Comparison of ENCODE assay signal across 8 mouse cellular contexts in the genomic region with DNA sequence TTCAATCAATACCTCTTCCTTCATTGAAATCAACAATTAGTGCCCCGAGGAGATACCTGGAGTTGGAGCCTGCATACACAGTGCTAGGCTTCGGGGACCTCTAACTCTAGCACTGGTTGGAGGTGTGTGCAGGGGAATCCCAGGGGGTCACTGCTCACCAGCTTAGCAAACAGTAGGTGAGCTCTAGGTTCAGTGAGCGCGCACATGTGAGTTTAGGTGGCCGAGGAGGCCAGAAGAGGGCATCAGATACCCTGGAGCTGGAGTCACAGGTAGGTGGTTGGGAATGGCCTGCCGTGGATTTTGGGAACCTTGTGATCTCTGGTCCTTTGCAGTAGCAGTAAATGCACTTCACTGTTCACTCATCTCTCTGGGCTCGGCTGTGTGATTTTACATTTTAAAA. TPM values are rescaled to one million over a fixed set of nuclear protein-coding genes. Genes with fewer than 3 reads are reported as not detected.
DNase-seq lines count a peak whose midpoint lies in the region; TF ChIP-seq lines count a peak whose summit lies in the region.

No protein-coding gene starts in this region.

- no peak for TF ChIP-seq POLR2A in thymus, adult 2 months (IDR thresholded peaks at IDR 0.05; ENCODE audit: control insufficient read depth, extremely low read depth, insufficient read depth, low read length, poor library complexity)

- peak overlapping the region; percentile 34 for H3K4me3 ChIP-seq in thymus, adult 2 months (ENCODE audit: control insufficient read depth, insufficient read depth, low read length)

- DNase-seq in embryo, embryonic 10 days (ENCODE audit: low spot score) = peak; percentile 7
- DNase-seq in embryo, embryonic 10.5 days (ENCODE audit: low spot score) = no peak
- no peak for DNase-seq in thymus, adult 2 months
- no peak for DNase-seq in thymus, adult 18-20 months
- DNase-seq in kidney, postnatal 25 days = peak; percentile 27 to 55
- peak; percentile 28 for DNase-seq in splenic B cell, adult 2 months (ENCODE audit: low read depth, low spot score)
- no peak for DNase-seq in urinary bladder, postnatal 10 days (ENCODE audit: low spot score)
- DNase-seq in right cerebral cortex, adult 2 months (ENCODE audit: low spot score in 2 of 2) = no peak

- 65% methylated on average over 7 of the region's 7 CpGs for WGBS in thymus, adult 2 months

- 0 out of 2 replicates have a peak overlapping the region, but pooled peaks have one; percentile 22 for H3K27ac ChIP-seq in thymus, adult 2 months (ENCODE audit: control insufficient read depth, insufficient read depth, low read length)

- no peak for TF ChIP-seq CTCF in thymus, adult 2 months (IDR thresholded peaks at IDR 0.05; ENCODE audit: borderline replicate concordance, control insufficient read depth, extremely low read depth, insufficient read depth, low read length, poor library complexity)

- peaks cover 10% of the 10 kb centered on the region for H3K4me1 ChIP-seq in thymus, adult 2 months (replicated peaks; ENCODE audit: control insufficient read depth, insufficient read depth, low read length)

- H3K27me3 ChIP-seq in thymus, adult 2 months (ENCODE audit: control insufficient read depth, insufficient read depth, low read length) = no peaks in the 10 kb centered on the region
- no peaks in the 10 kb centered on the region for H3K27me3 ChIP-seq in splenic B cell, adult 2 months (ENCODE audit: control insufficient read depth, insufficient read depth, low read length, poor library complexity, severe bottlenecking)

- H3K36me3 ChIP-seq in thymus, adult 2 months (ENCODE audit: control insufficient read depth, insufficient read depth, low read length) = peaks cover 5% of the 10 kb centered on the region
- no peaks in the 10 kb centered on the region; the same call in 1 of the 2 replicates for H3K36me3 ChIP-seq in splenic B cell, adult 2 months (ENCODE audit: control insufficient read depth, insufficient read depth, low read length, poor library complexity, severe bottlenecking)

RNA-seq across cellular contexts. Expression of a gene that starts 37.3 kb away (rescaled TPM):
- polyA plus RNA-seq in thymus, adult 2 months (2012; rRNA removed) = 67.8 and 68.0 TPM in 2 replicates

Comparison
In these comparisons a context has a peak if more than half of its experiments do, and no peak if none do; other contexts are left out.
1. DNase-seq: peak in embryo, embryonic 10 days (single experiment), kidney, postnatal 25 days (2 of 2) and splenic B cell, adult 2 months (single experiment); none in embryo, embryonic 10.5 days (single experiment), thymus, adult 2 months (single experiment), thymus, adult 18-20 months (0 of 2), urinary bladder, postnatal 10 days (single experiment) and right cerebral cortex, adult 2 months (0 of 2).